Mouse (Mus musculus) kidney, postnatal 36 days (tissue): ENCODE results near the gene Gstm1.
"Not testable (repeated sequence)": the region's sequence is repeated elsewhere in the genome, so short reads cannot be mapped to it uniquely, and the experiment has no call there.

ENCODE experiments used
- DNase-seq, 2 experiments: peaks; one replicate each; pipeline ENCODE4 v3.0.0; 2021 to 2022; ENCODE audit warnings: mixed read lengths in 2 of 2

Gstm1 gene

DNA sequence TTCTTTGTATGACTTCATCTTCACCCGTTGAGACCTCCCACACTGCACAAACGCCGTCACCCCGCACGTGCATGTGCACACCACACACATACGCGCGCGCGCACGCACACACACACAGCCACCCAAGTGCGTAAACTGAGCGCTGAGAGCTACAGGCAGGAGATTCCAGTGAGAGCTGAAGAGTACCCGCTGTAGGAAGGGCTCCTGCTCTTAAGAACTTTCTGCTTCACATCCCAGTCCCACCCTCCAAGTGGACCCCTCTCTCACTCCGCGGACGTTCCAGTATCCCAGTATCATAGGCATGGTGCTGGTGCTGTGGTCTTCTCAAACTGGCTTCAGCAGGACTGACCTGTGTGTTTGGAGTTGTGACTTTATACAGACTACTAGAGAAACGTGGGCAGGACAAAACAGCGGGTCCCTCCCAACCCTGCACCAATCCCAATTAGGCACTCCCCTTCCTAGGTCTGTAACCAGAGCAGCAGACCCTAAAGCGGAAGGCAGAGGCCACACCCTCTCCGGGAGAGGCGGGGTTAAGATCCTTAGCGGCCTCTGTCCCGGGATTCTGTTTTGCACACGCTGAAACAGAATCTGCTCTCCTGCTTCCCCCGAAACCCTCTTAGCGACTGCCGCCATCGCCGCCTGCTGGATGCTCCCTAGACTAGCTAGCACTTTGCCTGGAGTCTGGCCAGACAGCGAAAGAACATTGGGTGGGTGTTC lies at the start of gene Gstm1:
Gstm1 (minus strand) TSS at position 501 of the 717 bp plus-strand sequence.
- DNase-seq: peak; percentile 97 to 99

GRCm38 (mm10) chr3:108067370-108067934 lies 49.7 kb upstream of the Gstm1 start:
- peak; percentile 59 to 83 for DNase-seq

- no peak for DNase-seq
Observed at GRCm38 (mm10) chr3:108065551-108065950, 47.8 kb upstream of the Gstm1 start.

DNA sequence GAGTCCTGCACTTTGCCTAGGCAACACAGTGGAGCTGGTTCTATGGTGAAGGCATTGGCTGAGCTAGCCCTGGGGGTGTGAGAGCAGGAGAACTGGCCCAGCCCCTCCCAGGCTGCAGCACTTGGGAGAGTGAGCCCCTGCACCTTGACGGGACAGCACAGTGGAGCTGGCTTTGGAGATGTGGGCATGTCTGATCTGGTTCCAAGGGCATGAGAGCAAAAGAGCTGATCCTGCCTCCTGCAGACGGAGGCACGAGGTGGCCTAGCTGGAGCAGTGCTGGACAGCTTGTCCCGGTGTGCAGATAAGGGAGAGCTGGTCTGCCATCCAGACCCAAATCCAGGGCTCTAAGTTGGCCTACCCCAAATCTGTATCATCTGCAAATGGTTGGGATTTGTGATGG lies 46.9 kb upstream of the Gstm1 start:
- no peak for DNase-seq

DNA sequence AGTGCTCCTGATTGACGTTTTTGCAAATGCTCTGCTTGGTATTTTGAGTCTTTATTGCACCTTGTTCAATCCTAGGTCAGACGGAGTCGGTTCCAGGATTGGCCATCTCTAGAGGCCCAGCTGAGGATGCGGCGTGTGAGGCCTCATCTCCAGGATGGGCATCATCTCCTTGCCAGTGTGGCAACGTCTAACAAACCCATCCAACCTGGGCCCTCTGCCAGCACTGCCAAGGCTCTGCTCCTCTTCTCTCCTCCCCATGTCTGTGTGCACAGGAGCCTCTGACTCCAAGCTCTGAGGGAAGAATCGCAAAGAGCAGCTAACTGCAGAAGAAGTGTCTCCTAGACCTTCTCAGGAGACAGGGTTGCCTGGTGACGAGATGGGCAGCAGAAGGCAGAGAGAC lies 44.9 kb upstream of the Gstm1 start:
- no peak for DNase-seq

GRCm38 (mm10) chr3:108061420-108061819 lies 43.6 kb upstream of the Gstm1 start:
- DNase-seq: peak; percentile 63 to 76

DNA sequence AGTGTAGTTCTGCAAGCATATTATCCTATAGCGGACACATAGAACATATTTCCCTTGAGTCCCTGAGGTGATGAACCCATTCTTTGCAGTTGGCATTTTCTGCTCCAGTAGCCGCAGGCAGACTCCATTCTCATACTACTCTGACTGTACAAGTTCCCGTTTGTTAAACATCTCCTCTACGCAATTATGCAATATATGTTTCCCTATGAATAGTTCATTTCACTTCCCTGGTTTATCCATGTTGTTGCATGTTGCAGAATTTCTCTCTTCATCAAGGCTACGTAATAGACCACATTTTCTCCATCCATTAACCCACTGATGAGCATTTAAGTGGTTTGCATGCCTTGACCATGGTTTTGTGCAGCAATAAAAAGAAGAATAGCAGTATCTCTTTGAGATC lies 32.7 kb upstream of the Gstm1 start:
- no peak for DNase-seq

DNA sequence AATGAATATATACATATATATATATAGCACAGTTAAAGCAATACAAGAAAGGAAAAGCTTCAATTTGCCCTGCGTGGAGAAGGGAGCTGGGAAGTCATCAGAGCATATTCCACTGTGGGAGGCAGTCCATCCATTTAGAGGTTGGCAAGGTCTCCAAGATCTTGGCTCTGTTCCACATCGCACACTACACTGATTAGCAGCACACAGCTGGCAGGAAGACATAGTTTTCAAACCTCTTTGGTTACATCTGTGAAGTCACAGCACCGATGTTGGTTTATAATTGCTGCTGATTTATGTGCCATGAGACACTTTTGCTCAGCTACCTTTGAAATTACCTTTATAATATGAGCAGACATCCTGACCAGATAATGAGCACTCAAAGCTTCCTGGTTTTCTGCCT lies 30.5 kb upstream of the Gstm1 start:
- DNase-seq: no peak

DNA sequence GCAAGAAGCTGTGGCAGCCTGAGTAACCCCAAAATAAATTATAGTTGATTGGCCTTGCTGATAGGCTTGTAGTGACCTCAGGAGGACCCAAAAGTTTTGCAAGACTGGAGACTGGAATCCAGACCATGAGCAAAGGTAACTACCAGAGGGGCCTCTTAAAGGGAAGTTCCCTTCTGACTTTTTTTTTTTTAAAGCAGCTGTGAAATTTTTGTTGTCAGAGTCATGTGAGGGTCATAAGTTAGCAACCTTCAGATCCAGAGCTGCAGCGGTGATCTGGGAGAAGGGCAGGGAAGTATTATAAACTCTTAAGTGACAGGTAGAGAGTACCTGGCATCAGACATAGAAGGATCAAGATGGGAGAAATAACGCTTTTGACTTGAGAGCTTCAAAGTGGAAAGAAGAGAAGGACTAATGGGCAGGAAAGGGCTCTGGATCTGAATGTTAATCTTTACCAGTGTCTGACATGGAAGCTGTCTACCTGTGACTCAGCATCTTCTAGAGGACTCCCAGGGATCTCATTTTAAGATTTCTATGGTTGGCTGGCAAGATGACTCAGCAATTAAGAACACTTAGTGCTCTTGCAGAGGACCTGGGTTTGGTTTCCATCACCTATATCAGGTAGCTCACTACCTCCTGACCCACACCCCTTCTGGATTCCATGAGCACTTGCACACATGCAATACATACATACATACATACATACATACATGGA lies 29.3 kb upstream of the Gstm1 start:
- DNase-seq: no peak

GRCm38 (mm10) chr3:108044394-108045140 lies 26.8 kb upstream of the Gstm1 start, which contains the start of gene Gstm4:
Gstm4 (minus strand) TSS chr3:108044894.
- peak; percentile 93 to 94 for DNase-seq

DNA sequence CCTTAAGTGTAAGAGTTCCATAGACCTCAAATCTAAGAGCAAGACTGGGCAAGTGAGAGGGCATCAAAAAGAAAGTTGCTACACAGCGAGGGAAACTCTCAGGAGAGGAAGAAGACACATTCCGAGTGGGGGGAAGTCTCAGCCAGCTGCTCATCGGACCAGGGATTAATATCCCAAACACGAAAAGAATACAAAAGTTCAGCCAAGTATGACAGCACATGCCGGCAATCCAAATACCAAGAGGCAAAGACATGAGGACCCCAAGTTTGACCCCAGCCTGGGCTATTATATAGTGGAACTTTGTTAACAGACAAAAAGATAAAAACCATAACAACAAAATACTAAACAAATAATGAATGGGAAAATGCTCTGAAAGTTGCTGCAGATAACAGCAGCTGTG lies 15.4 kb upstream of the Gstm1 start:
- peak; percentile 21 to 63 for DNase-seq

DNA sequence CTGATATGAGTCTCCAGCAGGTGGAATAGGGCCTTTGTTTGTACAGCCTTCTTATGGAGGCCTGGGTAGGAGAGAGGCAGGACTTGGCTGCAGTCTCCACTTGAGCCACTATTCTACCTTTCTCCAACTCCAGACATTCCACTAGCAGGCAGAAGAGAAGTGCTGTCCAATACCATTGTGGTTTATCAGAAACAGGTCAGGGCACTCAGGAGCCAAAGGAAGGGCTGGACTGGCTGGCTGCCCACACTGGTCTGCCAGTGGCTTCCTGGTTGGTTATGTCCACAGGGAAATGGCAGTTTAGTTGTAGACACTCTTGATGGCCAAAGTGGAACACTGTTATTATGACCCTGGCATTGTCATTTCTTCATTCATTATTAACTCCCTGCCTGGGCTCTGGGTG lies 14.3 kb upstream of the Gstm1 start:
- peak in 1 of 2 experiments; percentile 64 for DNase-seq

GRCm38 (mm10) chr3:108028641-108029365 lies 11.0 kb upstream of the Gstm1 start:
- peak; percentile 51 to 55 for DNase-seq

DNA sequence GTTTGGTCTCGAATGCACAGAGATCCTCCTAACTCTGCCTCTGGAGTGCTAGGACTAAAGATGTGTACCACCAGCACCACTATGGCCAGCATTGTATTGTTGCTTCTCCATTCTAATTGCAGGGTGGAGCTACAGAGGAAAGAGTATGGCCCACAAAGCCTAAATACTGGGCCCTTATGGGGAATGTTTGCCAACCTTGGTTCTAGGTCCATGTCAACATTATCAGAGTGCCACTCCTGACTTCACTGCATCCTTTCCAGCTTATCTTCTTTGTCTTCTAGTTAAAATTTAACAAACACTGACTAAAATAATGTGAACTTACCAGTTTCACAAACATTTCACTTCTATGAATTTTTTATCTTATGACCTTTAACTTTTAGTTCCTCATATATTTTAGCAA lies 8.8 kb upstream of the Gstm1 start:
- no peak for DNase-seq

DNA sequence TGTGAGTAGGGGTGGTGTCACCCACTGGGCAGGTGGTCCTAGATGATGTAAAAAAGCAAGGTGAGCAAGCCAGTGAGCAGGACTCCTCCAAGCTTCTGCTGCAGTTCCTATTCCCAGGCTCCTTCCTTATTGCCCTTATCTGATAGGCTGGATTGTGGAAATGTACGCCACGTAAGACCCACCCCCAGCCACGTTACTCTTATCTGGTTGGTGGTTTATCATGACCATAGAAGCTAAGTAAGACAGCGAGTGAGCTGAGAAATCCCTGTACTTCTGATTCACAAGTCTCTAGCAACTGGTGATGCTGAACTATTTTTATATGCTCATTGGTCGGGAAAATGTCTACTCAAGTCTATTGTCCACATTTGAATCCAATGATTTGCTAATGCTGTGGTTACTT lies 8.3 kb upstream of the Gstm1 start:
- DNase-seq: no peak

DNA sequence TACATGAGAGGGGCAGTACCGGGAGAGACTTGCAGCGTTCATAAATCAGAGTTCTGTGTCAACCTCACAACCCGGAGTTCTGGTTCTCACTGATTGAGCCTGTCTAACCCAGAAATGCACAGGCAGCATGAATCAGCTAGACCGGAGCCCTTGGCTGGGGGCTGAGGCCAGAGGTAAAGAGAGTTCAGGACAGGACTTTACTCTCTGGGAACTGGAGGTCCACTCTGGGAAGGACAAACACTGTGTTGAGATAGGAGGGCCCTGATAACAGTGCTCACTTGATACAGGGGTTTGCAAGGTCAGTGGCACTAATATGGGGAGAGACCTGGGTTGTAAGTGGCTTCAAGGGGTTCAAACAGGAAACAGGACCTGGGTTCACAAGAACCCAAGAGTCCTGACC lies 7.5 kb upstream of the Gstm1 start:
- DNase-seq: peak; percentile 41 to 45

DNA sequence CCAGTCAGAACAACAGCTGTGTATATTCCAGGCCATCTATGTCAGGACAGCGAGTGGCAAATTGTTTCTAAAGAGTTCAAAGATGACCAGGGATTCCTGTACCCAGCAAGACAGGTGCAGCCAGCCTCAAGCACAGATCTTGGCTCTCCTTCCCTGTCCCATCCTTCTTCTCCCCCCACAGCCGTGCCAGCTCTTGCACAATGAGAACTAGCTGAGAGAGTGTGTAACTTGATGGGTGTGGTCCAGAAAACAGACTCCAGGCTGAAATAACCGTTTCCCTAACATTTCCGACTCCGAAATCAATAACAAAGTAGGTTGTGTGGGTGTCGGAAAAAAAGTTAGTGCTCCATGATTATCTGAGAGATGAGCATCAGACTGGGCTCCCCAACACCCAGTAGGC lies 4.9 kb upstream of the Gstm1 start:
- no peak for DNase-seq

DNA sequence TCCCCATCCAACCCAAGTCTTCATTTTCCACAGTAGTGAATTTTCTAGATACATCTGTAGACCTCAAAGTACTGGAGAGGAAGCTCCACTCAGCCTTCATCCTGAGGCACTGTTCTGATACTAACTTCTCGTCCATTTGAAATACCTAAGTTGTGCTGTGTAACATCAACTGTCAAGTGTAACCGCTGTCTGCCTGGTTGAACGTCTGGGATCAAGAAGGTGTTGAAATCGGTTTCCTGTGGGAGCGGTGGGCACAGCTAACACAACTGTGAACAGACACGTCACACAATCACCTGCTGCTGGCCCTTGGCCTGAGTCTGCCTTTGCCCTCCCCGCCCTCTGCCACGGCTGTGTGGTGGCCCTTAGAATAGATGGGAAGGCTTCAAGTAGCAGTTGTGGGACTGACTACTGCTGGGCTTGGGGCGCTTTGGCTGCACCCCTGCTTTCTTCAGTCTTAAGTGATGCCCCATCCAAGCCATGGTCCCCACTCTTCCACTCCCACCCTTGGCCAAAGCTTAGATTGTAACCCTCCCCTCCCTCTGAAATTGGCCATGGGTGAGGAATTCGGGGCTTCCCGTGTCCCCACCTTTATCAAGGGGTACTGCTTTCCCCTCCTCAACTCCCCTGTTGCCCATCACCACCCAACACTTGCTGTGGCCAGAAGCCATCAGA lies 2.7 kb upstream of the Gstm1 start:
- not testable (repeated sequence) for DNase-seq

- DNase-seq: not testable (repeated sequence)
Observed at GRCm38 (mm10) chr3:108019226-108019625, 1.5 kb upstream of the Gstm1 start.

- DNase-seq: peak in 1 of 2 experiments; percentile 30
Observed at GRCm38 (mm10) chr3:108018190-108018820, 532 bp upstream of the Gstm1 start.

DNA sequence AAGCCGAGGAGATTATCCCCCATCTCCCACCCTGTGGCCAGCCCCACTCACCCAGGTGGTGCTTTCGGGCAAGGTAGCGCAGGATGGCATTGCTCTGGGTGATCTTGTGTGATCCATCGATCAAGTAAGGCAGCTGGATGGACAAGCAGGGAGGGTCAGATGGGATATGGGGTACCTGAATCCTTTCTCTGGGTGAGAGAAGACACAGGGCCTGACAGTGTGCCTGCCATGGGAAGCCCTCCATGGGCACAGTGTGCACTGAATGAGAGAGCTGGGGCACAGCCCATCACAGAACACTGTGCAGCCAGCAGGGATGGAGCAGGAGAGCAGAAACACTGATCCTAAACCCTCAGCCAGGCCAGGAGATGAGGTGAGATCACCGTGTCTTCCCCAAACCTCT lies 1.3 kb downstream of the Gstm1 start:
- DNase-seq: not testable (repeated sequence)
